Mouse (Mus musculus) kidney, embryonic 16.5 days (tissue): ENCODE results near the gene Krt222. TPM values are rescaled to one million over a fixed set of nuclear protein-coding genes. Genes with fewer than 3 reads are reported as not detected.

ENCODE experiments used
- ATAC-seq: fragments of 200-750 bp; cut with Nextera tagmentation; 2 replicates; pipeline ENCODE4 v1.8.0; 2017; ENCODE audit warnings: moderate TSS enrichment; ENCODE audit not compliant: low FRiP score, low TSS enrichment
- H3K27ac ChIP-seq: fragments of 300-500 bp; sonication (generic); 2 replicates; pipeline ENCODE4 v1.5.1; 2014; ENCODE audit warnings: low read length
- H3K27me3 ChIP-seq: fragments of 300-500 bp; sonication (generic); 2 replicates; pipeline ENCODE4 v1.6.1; 2014; ENCODE audit warnings: low read length, control low read depth, mixed read lengths; ENCODE audit not compliant: insufficient read depth
- H3K36me3 ChIP-seq: fragments of 300-500 bp; sonication (generic); 2 replicates; pipeline ENCODE4 v1.6.1; 2014; ENCODE audit warnings: low read length, control low read depth, mixed read lengths; ENCODE audit not compliant: insufficient read depth
- H3K4me1 ChIP-seq: fragments of 300-500 bp; sonication (generic); 2 replicates; pipeline ENCODE4 v1.6.1; 2014; ENCODE audit warnings: low read length, control low read depth, mixed read lengths; ENCODE audit not compliant: insufficient read depth
- H3K4me2 ChIP-seq: fragments of 300-500 bp; sonication (generic); replicated peaks from 2 replicates; pipeline ENCODE4 v1.6.1; 2014; ENCODE audit warnings: low read depth, low read length
- H3K4me3 ChIP-seq: fragments of 300-500 bp; sonication (generic); 2 replicates; pipeline ENCODE4 v1.5.1; 2014; ENCODE audit warnings: mild to moderate bottlenecking, low read length
- H3K9ac ChIP-seq: fragments of 300-500 bp; sonication (generic); replicated peaks from 2 replicates; pipeline ENCODE4 v1.6.1; 2014; ENCODE audit warnings: low read length
- H3K9me3 ChIP-seq: fragments of 300-500 bp; sonication (generic); 2 replicates; pipeline ENCODE4 v1.6.1; 2016; ENCODE audit warnings: low read length, control low read depth
- WGBS: fragments of 180-500 bp; shearing (Covaris S2); extraction: QIAGEN DNeasy Blood & Tissue Kit; methylation state at CpG from one replicate; pipeline ENCODE4 v1.1.7; 2014; 5-methylcytosine and 5-hydroxymethylcytosine counted together
- polyA plus RNA-seq: library from polyadenylated mRNA; unstranded; fragments of >200 nt; fragmentation: Nextera tagmentation; extraction: Ambion mirVana; gene quantifications from 2 replicates; pipeline ENCODE4 v1.2.1, GENCODE M21; 2015

Krt222 gene
- polyA plus RNA-seq, result 0.26 and 0.31 TPM in 2 replicates

- Histone ChIP-seq H3K4me1 (peaks cover 8% of the 10 kb centered on the region; the same call in 1 of the 2 replicates), H3K27me3 (no peaks in the 10 kb centered on the region), H3K9me3 (no peaks in the 10 kb centered on the region), H3K36me3 (no peaks in the 10 kb centered on the region), H3K9ac (peak within 1 kb of the TSS; percentile 58), H3K27ac (no peak within 1 kb of the TSS), H3K4me3 (peak within 1 kb of the TSS; percentile 40), H3K4me2 (peak within 1 kb of the TSS; percentile 63)
- WGBS, result 2% methylated on average over 17 of the region's 17 CpGs
- ATAC-seq, result no peak
Observed at GRCm38 (mm10) chr11:99243820-99244374, at the start of gene Krt222. Gene Krt222, minus strand, starts transcription at chr11:99244085.

GRCm38 (mm10) chr11:99292846-99293245, 49.0 kb upstream of the Krt222 start:
- no peak overlapping the region for H3K4me3 ChIP-seq
- H3K36me3 ChIP-seq, result no peaks in the 10 kb centered on the region
- no peaks in the 10 kb centered on the region for H3K9me3 ChIP-seq
- H3K27me3 ChIP-seq, result no peaks in the 10 kb centered on the region; the same call in 1 of the 2 replicates
- no peak overlapping the region for H3K4me2 ChIP-seq
- H3K4me1 ChIP-seq, result no peaks in the 10 kb centered on the region
- no peak overlapping the region for H3K27ac ChIP-seq
- WGBS, result 64% methylated on average over 5 of the region's 5 CpGs
- ATAC-seq, result no peak
- H3K9ac ChIP-seq, result no peak overlapping the region

DNA sequence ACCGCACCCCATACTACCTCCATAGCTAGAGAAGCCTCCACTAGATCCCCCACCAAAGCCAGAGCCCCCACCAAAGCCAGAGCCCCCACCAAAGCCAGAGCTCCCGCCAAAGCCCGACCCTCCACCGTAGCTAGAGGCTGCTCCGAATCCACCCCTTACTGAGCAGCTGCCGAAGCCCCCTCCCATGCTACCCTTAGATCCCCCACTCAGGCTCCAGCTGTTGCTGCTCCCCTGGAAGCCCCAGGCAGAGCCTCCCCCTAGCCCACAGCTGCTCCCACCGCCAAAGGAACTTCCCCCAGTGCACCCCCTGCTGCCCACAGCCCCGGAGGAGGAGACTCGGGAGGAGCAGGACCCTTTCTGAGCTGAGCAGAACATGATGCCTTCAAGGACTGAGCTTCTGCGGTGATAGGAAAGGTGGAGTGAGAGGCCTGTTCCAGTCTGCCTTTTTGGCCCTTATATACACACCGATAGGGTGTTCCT, 41.0 kb upstream of the Krt222 start, which contains the start of gene Krt24:
Gene Krt24, minus strand, starts transcription at position 430 of the 480 bp plus-strand sequence.
- 45% methylated on average over 11 of the region's 11 CpGs for WGBS
- H3K27ac ChIP-seq, result no peak within 1 kb of the TSS
- H3K36me3 ChIP-seq, result no peaks in the 10 kb centered on the region
- no peak within 1 kb of the TSS for H3K4me3 ChIP-seq
- H3K4me2 ChIP-seq, result no peak within 1 kb of the TSS
- H3K27me3 ChIP-seq, result no peaks in the 10 kb centered on the region
- H3K9me3 ChIP-seq, result no peaks in the 10 kb centered on the region
- H3K4me1 ChIP-seq, result no peaks in the 10 kb centered on the region
- ATAC-seq, result no peak
- no peak within 1 kb of the TSS for H3K9ac ChIP-seq

DNA sequence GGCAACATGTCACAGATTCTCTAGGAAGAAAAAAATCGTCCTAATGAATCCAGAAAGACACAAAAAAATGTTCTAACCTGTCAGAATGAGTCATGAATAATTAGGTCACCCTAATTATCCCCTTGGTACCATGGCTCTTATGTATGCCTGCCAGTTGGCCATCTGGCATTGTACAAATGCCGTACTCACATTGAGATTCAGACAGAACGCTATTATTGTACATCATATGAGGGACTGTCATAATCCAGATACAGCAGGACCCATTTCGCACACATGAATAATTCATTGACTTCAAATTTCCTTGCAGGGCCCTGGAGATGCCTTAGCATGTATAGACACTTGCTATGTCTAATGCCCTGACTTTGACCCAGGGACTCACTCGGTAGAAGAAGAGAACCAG, 40.1 kb upstream of the Krt222 start:
- no peaks in the 10 kb centered on the region for H3K27me3 ChIP-seq
- 88% methylated on average over 5 of the region's 5 CpGs for WGBS
- no peaks in the 10 kb centered on the region for H3K36me3 ChIP-seq
- no peak overlapping the region for H3K27ac ChIP-seq
- no peaks in the 10 kb centered on the region for H3K9me3 ChIP-seq
- no peaks in the 10 kb centered on the region for H3K4me1 ChIP-seq
- no peak for ATAC-seq
- H3K4me2 ChIP-seq, result no peak overlapping the region
- no peak overlapping the region for H3K9ac ChIP-seq
- H3K4me3 ChIP-seq, result no peak overlapping the region

DNA sequence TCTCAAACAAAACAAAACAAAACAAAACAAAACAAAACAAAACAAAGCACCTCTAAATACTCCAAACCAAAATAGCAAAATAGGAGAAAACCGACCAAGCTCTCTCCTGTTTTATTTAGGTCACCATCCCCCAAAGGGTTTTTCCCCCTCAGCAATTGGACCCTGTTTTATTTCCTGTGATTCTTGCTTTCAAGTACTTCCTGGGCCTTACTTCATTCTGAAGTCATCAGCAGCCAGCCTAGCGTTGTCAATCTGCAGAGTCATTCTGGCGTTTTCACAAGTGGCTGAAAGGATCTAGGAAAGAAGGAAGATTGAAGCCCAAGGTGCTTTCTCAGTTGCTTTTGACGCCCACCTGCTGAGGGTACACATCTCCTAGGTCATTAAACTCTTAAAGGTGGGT, 39.4 kb upstream of the Krt222 start:
- WGBS, result 44% methylated on average over 4 of the region's 4 CpGs
- ATAC-seq, result no peak
- no peak overlapping the region for H3K4me2 ChIP-seq

DNA sequence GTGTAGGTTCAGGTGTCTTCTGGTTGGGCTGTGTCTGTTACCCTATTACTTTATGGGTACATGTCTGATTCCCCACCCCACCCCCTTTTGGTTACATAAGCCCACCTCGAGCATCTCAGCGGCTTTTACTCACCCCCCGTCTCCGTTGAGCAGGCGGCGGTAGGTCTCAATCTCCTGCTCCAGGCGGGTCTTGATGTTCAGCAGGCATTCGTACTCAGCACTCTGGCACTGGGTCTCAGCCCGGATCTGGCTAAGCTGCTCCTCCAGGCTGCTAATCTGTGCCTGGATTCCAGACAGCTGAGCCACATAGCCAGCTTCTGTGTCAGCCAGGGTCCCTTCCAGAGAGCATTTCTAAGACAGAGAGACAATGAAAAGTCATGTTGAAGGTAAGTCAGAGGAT, 37.2 kb upstream of the Krt222 start:
- no peaks in the 10 kb centered on the region for H3K27me3 ChIP-seq
- no peaks in the 10 kb centered on the region for H3K4me1 ChIP-seq
- 85% methylated on average over 9 of the region's 9 CpGs for WGBS
- ATAC-seq, result no peak
- no peak overlapping the region for H3K4me2 ChIP-seq
- H3K27ac ChIP-seq, result no peak overlapping the region
- H3K36me3 ChIP-seq, result no peaks in the 10 kb centered on the region
- H3K9ac ChIP-seq, result no peak overlapping the region
- H3K4me3 ChIP-seq, result no peak overlapping the region
- H3K9me3 ChIP-seq, result no peaks in the 10 kb centered on the region

More for the DNA sequence above, 39.4 kb upstream of the Krt222 start:
- Histone ChIP-seq H3K9ac (no peak overlapping the region), H3K27ac (no peak overlapping the region), H3K36me3 (no peaks in the 10 kb centered on the region), H3K4me1 (no peaks in the 10 kb centered on the region), H3K4me3 (no peak overlapping the region), H3K9me3 (no peaks in the 10 kb centered on the region), H3K27me3 (no peaks in the 10 kb centered on the region)

DNA sequence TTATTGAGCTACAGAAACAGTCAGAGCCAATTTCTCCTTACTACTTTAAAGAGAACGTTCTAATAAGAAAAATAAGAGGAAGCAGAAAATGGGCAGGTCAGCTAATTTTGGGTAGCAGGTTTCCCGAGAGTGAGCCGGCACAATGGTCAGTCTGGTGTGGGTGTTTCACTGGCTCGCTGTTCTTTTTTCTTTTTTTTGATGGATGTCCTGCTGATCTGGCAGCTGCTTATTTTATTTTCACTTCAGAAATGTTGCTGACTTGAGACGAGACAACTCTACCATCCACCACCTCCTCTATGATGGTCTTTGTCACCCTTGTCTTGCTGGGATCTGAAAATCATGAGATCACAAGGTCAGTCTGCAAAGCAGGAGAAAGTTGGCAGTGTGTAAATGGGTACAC, 36.1 kb upstream of the Krt222 start:
- no peak for ATAC-seq
- H3K27me3 ChIP-seq, result no peaks in the 10 kb centered on the region
- H3K9me3 ChIP-seq, result no peaks in the 10 kb centered on the region
- no peaks in the 10 kb centered on the region for H3K4me1 ChIP-seq
- H3K27ac ChIP-seq, result no peak overlapping the region
- no peak overlapping the region for H3K9ac ChIP-seq
- H3K36me3 ChIP-seq, result no peaks in the 10 kb centered on the region
- H3K4me3 ChIP-seq, result no peak overlapping the region
- no peak overlapping the region for H3K4me2 ChIP-seq
- 72% methylated on average over 5 of the region's 5 CpGs for WGBS

DNA sequence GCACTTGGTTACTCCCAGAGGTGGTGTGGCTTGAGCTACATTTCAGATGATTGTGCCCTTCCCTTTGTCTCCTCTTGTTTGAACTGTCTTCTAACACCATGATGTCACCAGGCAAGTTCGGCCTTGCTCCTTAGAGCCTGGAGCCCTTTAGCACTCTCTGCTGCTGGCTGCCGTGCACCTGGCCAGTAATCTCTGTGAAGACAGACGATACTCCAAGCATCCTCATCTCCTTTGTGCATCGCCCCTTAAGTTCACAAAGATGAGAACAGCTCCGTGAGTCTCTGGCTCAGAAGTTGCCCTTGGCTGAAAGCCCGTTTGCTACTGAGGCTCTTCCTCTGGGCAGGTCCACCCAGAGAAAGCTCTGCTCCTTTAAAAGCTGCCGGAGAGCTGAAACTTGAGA, 32.9 kb upstream of the Krt222 start:
- Histone ChIP-seq H3K9me3 (no peaks in the 10 kb centered on the region), H3K4me3 (no peak overlapping the region), H3K9ac (no peak overlapping the region), H3K36me3 (no peaks in the 10 kb centered on the region), H3K27ac (no peak overlapping the region), H3K4me1 (no peaks in the 10 kb centered on the region), H3K4me2 (no peak overlapping the region), H3K27me3 (no peaks in the 10 kb centered on the region)
- 32% methylated on average over 7 of the region's 7 CpGs for WGBS
- no peak for ATAC-seq

DNA sequence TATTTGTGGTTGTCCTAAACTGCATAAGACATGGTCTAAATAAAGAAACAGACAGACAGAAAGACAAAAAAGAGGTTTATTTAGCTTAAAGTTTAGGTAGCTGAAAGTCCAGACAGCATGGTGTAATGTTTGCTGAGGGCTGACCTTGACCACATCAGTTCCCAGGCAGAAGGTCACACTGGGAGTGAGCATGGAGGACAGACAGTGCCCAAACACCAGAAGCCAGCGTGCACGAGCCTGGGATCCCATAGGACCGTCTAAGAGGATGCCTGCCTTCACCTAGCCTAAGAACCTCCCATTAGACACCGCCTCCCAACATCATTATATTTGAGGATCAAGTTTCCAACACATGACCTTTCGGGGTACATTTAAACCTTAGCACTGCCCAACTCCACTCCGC, 31.7 kb upstream of the Krt222 start:
- no peak for ATAC-seq
- WGBS, result 71% methylated on average over 6 of the region's 6 CpGs

DNA sequence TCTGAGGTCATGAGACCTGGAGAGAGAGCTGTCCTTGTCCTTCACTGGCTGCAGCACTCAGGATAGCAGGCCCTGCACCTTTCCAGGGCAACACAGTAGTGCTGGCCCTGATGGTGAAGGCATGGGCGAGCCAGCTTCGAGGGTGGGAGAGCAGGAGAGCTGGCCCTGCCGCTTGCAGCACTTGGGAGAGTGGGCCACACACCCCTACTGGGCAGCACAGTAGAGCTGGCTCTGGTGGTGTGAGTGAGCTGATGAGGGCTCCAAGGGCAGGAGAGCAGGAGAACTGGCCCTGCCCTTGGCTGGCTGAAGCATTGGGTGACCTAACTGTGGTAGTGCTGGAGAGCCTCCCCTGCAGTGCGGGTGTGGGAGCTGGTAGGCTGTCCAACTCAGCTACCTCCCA, 28.8 kb upstream of the Krt222 start:
- Histone ChIP-seq H3K4me1 (no peaks in the 10 kb centered on the region), H3K27ac (no peak overlapping the region), H3K9ac (no peak overlapping the region), H3K9me3 (no peaks in the 10 kb centered on the region), H3K4me3 (no peak overlapping the region), H3K4me2 (no peak overlapping the region), H3K27me3 (no peaks in the 10 kb centered on the region), H3K36me3 (no peaks in the 10 kb centered on the region)
- WGBS, result 86% methylated on average over 4 of the region's 4 CpGs
- ATAC-seq, result no peak

More for the DNA sequence above, 31.7 kb upstream of the Krt222 start:
- H3K36me3 ChIP-seq, result no peaks in the 10 kb centered on the region
- H3K27me3 ChIP-seq, result no peaks in the 10 kb centered on the region
- H3K9me3 ChIP-seq, result no peaks in the 10 kb centered on the region
- no peak overlapping the region for H3K27ac ChIP-seq
- no peak overlapping the region for H3K4me2 ChIP-seq
- no peak overlapping the region for H3K9ac ChIP-seq
- no peak overlapping the region for H3K4me3 ChIP-seq
- no peaks in the 10 kb centered on the region for H3K4me1 ChIP-seq
